Mouse (Mus musculus) ZHBTc4 (cell line): ENCODE data around the gene Ift122.
A peak's percentile ranks its signal among the peaks of the same experiment; 100 is the strongest.
"Not testable (repeated sequence)": the region's sequence is repeated elsewhere in the genome, so short reads cannot be mapped to it uniquely, and the experiment has no call there.

Experiments used
- DNase-seq: peaks from one replicate; pipeline ENCODE4 v3.0.0-alpha.2; 2011; ENCODE audit warnings: low read depth, low spot score

Gene Ift122

DNA sequence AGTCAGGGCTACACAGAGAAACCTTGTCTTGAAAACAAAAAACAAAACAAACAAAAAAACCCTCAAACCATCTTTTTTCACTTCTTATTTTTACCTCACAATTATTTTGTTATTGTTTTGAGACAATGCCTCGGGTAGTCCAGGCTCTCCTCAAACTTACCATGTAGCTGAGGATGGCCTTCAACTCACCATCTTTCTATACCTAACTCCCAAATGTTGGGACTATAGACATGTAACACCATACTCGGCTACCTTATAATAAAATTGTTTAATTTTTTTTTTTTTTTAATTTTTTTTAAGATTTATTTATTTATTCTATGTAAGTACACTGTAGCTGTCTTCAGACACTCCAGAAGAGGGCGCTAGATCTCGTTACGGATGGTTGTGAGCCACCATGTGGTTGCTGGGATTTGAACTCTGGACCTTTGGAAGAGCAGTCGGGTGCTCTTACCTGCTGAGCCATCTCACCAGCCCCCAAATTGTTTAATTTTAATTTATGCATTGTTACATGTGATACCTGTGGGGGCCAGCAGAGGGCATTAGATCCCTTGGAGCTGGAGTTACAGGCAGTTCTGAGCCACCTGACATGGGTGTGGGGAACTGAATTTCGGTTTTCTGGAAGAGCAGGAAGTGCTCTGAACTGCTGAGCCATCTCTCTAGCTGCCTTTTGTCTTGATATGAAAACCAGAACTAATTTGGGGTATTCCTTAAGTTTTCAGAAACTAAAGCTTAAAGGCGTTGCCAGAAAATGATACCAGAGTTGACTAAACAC, 6.4 kb upstream of the Ift122 start:
- peak; percentile 74 for DNase-seq

DNA sequence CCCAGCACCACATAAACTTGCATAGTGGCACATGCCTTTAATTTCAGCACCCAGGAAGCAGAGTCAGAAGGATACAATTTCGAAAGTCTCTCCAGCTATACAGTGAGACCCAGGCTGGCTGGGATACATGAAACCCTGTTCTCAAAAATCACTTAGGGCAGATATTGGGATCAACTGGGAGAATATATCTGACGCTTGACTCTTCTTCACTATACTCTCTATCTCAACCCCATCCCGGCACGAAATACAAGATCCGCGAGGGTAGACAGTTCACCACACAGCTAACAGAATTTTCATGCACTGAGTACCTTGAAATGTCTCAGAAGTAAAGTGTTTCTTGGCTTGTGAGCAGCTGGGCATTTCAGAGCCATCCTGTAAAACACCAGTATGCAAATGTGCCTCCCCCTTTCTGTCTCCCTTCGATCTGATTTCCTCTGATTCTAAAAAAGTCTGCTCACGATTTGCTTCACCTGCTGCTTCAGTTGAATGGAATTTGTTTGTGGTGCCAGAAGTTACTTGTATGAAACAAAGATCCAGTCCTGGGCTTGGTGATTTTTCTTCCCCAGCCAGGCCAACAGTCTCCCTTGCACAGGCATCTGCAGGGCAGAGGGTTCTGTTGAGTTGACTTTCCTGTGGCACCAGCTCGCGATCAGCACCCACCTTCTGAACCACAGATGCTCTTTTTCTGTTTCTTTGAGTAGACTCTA, 4.5 kb upstream of the Ift122 start:
- no peak for DNase-seq

DNA sequence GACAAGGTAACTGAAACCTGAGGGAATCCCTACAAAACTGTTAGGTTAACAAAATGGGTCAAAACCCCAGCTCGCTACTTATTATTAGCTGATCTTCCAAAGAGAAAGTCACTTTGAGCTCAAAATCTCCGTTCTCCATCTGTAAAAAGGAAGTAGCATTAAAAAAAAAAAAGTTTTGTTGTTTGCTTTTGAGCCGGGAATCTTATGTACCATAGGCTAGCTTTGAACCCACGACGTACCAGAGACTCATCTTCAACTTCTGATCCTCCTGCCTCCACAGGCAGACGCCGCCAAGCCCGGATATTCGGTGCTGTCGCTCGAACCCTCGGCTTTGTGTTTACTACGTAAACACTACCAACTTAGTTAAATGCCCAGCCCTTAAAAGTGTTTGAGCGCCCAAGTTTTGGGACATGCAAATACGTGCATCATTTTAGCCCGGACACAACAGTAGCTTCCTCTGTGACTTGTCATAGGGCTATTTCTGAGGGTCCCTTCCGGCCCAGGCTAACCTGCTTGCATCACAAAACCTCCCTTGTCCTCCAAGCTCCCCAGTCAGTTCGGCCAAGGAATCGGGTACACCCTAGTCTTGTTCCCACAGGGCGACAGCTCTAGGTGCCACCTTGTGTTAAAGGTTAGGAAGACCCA, 702 bp upstream of the Ift122 start:
- DNase-seq: no peak

DNA sequence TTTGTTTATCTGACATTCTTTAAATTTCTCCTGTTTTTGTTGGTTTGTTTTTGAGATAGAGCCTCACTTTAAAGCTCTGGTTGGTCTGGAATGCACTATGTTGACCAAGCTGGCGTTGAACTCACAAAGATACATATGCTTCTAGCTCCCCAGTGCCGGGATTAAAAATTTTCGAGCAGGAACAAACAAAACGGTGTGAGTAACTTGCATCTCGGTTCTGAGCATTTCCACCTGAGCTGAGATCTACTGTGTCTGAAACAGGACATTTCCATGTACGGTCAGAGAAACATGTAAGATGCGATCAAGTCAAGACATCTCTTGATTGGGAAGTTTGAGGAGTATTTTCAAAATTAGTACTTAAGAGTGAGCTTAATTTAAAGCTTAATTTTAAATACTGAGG, 715 bp downstream of the Ift122 start:
- no peak for DNase-seq

DNA sequence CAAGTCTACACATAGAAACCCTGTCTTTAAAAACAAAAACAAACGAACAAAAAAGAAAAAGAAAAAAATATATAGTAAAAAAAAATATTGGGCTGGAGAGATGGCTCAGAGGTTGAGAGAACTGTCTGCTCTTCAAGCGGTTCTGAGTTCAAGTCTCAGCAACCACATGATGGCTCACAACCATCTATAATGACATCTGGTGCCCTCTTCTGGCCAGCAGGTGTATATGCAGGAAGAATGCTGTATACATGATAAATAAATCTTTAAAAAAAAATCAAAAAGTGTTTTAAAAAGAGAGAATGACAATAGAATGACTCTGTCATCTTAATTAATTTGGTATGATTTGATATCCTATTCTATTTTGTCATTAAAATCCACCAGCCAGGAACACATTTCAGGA, 1.2 kb downstream of the Ift122 start:
- peak; percentile 40 for DNase-seq

DNA sequence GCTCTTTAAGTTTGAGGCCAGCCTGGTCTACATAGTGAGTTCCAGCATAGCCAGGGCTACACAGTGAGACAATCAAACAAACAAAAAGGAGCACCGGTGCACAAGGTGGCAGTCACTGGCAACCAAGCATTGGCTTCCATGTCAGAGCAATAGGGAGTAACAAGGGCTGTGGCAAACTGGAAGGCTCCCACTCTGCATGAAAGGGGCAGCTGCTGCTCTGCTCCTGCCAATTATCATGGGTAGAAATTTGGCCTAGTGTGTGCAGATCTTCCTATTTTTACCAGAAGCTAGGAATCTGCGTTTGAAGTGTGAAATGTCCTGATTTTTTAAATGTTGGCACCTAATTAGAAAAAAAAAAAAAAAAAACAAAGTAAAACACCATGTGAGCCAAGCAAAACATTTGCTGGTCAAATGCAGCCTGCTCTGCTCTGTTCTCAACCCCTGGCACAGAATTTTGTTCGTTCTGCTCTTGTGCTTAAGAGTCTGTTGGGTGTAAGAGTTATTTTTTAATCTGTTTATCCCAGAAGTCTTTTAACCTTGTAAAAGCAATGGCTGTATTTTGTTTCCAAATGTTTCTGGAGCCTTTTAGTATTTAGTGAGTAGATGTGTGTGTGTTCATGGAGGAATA, 2.6 kb downstream of the Ift122 start:
- no peak for DNase-seq

DNA sequence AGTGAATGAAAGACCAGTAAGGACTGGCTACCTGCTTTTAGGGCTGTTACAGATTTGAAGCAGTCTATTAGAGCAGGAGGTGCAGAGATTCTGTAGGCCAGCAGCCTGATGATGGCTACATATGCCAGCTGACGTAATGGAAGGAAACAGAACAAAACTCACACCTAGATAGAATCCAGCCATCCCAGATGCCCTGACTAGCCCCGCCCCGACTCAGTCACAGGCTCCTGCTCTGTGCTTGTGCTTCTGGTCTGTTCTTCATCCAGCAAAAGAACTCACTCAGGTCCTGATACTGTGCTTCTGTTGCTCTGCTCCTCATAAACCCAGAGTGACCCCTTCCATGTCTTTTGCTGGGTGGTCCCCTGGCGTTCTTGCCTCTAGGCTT, 3.1 kb downstream of the Ift122 start:
- no peak for DNase-seq

DNA sequence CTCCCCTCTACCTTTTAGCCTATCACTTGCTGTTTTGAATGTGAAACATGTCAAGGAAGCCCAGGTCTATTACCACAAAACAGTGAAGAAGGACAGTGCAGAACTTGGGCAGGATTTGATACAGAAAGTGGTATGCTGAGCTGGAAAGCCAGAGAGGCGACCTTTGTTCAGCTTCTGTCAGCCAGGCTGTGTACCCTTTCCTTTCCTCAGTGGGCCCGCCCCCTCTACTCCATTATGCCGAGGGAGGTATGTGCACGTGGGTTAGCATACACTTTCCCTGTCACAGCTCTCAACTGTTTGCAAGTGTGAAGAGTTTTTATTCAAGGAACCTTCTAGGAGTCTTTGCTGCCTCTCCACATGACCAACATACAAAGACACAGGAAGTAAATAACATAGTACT, 6.0 kb downstream of the Ift122 start:
- no peak for DNase-seq

DNA sequence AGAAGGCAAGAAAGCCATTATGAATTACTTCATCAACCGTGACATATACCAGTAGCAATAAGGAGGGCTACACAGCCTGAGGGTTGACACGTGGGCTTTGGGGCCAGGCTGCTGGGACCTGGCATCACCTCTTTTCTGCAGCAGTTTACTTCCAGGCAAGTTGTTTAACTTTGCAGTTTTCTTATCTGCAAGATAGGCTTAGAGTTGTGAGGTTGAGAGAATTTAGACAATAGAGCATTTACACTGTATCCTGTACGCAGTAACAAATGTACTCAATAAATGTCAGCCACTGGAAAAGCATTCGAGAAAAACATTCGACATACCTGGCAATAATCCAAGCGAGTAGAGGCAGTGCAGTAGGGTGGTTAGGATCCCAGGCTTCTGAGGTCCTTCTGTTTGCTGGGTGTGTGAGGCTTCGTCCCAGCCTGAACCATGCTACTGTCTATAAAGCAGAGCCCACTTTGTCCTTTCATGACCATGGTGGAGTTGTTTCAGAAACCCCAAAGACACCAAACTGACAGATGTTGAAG, 6.8 kb downstream of the Ift122 start:
- no peak for DNase-seq

DNA sequence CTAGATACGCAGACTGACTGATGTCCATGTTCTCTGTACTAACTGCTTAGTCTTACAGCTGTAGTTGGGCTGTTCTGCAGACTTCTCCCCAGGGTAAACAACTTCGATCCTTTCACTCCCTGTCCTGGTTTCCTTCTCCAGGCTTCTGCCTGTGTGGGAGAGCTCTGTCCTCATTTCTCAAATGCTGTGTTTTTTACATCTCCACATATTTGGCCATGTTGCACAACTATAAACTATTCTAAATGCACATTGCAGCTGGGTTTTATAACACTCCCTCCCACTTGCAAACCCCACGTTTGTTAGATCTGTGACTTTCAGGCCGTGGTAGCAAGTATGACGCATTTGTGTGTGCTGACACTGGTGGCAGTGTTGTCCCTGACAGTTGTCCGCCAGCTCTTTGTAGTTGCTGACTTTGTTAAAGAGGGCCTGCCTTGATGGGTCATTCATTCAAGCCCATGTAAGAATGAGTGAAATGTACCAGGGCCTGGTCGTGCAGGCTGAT, 10.1 kb downstream of the Ift122 start:
- DNase-seq: no peak

DNA sequence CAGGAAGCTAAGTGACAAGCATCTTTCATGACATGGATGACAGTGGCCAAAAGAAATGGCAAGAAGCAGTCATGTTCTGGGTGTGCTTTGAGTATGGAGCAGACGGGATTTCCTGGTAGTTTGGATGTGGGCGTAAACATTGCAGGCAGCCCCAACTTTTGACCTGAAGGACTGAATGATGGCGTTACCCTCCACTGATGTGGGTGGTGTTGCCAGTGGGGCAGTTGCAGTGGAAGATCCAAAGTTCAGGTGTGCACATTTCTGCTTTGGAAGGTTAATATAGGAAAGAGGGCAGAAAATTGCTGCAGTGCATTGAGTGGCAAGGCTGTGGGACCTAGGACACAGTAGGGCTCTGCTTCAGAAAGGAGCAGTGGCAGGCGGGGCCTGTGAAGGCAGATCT, 12.0 kb downstream of the Ift122 start:
- DNase-seq: no peak

DNA sequence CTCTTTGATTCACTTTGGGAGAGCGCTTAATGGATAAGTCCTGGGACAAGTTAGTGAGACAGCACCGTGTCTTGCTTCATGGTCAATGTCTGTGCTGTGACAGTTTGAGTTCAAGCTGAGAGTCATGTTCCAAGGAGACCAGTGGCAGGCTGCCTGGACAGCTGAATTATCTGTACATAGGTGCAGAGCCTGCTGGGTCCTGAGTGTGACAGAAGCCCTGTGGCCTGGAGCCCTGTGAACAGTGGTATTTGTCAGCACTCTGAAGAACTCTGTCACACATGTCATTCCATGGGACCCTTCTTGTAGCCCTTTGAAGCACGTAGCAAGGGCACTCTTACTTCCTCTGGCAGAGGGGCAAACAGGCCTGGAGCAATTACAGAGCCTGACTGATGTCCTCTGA, 13.9 kb downstream of the Ift122 start:
- not testable (repeated sequence) for DNase-seq

DNA sequence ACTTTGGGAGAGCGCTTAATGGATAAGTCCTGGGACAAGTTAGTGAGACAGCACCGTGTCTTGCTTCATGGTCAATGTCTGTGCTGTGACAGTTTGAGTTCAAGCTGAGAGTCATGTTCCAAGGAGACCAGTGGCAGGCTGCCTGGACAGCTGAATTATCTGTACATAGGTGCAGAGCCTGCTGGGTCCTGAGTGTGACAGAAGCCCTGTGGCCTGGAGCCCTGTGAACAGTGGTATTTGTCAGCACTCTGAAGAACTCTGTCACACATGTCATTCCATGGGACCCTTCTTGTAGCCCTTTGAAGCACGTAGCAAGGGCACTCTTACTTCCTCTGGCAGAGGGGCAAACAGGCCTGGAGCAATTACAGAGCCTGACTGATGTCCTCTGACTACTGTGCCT, 18.0 kb downstream of the Ift122 start:
- DNase-seq: not testable (repeated sequence)

DNA sequence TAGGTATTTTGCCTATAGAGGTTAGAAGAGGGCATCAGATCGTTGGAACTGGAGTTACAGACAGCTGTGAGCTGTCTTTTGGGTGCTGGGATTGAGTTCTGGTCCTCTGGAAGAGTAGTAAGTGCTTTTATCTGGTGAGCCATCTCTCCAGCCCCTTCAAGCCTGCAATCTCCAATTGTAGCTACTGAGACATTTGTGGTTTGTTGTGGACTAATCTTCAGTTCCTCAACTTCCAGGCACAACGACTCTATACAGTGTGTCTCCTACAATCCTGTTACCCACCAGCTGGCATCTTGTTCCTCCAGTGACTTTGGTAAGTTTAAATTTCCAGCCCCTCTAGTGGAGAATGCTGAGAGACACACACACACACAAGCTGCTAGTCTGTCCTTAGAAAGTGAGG, 24.0 kb downstream of the Ift122 start:
- no peak for DNase-seq

DNA sequence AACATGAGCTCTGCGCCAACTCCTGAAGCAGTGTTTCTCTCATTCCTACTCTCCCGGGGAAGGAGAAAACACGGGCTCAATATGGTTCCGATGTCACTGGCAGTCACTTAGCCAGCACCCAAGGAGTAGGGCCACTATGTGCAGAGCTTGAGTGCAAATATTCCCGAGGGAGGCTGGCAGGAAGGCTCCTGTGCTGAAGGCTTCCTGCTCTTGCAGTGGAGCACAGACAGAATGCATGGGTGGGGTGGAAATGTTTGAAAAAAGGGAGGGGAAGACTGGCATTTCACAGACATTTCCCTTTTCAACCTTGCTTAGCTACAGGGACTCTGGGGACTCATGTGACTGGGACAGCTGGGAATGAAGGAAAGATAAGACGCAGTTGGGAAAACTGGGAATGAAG, 25.4 kb downstream of the Ift122 start:
- peak; percentile 40 for DNase-seq

DNA sequence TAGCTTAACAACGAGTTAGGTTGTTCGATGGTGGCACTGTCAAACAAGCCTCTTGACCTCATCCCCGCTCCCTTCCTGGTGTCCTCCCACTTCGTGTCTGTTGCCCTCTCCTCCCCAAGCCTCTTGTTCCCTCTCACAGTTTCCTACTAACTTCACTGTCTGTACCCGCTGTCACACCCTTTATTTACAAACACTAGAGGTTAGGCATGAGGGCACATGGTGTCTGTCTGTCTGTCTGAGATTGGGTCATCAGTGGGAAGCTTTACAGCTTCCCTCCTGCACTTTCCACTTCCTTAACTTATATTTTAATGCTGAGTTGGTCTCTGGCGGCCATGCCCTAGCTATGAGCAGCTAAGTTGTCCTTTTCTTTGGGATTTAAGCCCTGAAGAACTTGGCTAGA, 26.5 kb downstream of the Ift122 start:
- no peak for DNase-seq

DNA sequence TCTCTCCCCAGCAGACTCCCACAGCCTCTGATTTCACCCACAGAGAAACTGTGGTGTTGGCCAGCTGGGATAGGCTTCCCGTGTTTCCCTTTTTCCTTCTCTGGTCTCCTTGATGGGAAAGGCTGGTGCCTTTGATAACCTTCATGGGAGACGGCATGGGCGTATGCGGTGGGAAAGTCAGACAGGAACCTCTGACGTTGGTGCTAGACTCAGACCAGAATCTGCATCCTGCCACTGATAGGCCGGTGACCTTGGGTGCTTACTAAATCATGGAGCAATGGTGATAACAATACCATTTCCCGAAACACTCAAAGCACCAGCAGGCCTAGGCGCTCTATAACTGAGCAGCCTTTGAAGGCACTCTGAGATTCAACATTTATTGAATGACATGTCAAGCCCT, 27.5 kb downstream of the Ift122 start:
- DNase-seq: no peak

DNA sequence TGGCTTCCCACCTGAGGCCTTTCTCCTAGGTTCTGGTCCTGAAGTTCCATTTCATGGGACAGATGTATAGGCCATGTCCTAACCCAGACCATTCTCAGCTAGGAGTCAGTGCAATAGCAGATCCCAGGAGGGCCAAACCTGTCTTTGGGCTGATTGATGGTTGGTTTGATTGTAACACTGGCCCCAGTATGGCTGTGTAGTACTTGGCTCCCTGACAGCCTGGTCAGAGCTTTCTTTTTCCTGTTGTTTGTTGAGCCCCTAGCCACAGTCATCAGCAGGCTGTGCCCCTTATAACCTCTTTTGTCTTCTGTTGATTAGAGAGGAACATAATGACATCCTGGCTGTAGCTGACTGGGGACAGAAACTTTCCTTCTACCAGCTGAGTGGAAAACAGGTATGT, 30.7 kb downstream of the Ift122 start:
- no peak for DNase-seq

DNA sequence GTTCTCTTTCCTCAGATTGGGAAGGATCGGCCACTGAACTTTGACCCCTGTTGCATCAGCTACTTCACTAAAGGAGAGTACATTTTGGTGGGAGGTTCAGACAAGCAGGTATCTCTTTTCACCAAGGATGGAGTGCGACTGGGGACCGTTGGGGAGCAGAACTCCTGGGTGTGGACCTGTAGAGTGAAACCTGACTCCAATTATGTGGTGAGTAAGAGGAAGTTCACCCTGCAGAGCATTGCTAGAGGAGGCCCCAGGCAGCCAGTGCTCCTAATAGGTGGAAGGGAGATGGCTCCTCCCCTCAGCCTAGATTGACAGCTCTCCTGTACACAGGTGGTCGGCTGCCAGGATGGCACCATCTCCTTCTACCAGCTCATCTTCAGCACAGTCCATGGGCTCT, 33.6 kb downstream of the Ift122 start:
- DNase-seq: peak; percentile 79

DNA sequence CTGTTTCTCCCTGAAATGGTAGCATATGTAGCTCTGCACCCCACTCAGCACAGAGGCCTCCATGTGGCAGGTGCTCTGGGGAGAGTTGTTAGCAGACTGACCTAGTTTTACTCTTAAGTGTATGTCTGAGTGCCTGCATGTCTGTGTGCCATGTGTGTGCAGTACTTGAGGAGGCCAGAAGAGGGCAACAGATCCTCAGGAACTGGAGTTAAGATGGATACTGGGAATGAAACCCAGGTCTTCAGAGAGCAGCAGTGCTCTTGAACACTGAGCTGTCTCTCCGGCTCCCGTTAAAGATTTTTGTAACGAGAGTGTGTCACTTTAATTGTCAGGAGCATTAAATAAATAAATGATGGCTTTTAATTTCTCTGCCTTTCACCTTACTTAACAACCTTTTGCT, 35.0 kb downstream of the Ift122 start:
- DNase-seq: peak; percentile 79

DNA sequence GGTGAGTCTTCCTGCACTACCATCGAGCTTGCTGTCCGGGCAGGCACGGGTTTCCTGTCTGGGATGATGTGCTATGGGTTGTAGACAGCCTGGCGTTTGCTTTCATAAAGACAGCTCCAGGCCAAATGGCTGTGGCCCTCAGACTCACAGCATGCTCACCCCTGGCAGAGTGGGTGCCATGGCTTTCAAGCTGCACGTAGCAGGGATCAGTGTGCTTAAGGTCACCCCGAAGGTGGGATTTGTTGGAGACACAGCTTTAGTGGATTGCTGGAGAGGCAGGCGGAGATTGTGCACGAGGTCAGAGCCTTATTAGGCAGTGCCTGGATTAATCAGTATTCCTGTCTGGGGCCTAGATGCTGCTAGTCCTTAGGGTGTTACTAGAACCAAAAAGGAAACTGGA, 37.3 kb downstream of the Ift122 start:
- DNase-seq: no peak

DNA sequence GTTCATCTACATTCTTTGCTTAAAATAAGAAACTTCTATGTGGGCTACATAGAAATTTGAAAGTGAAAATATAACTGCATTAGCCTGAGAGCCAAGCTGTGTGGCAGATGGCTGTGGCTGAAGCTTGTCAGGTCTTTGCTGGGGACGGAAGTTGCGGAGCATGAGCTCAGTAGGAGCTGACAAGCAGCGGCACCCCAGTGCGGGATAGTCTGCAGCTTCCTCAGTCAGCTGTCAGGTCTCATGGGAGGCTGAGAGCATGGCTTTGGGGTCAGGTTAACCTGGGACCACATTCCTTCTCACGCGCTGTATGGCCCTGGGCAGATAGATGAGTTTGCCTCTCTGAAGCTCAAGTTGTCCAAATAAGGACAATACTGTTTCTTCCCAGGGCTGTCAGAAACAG, 37.8 kb downstream of the Ift122 start:
- no peak for DNase-seq
